ENCODE assay signal across 31 mouse cellular contexts in genomic region chr12:100871234-100871633, GRCm38 (mm10).
"Had no signal": no experiment of that assay in that cellular context is flagged by ENCODE, and none has a peak within 500 bp of the region (broad histone marks: within the 10 kb centered on the region; RNA-seq: fewer than 3 reads in every experiment).

No protein-coding gene starts in this region.

- H3K4me1 ChIP-seq: limb, embryonic 10.5 days; limb, embryonic 12.5 days; liver, embryonic 12.5 days; liver, embryonic 13.5 days; liver, embryonic 15.5 days; lung, embryonic 15.5 days; megakaryocyte, embryonic 14.5 days; midbrain, embryonic 12.5 days; midbrain, embryonic 13.5 days; midbrain, embryonic 15.5 days had no signal

- H3K36me3 ChIP-seq: limb, embryonic 10.5 days; limb, embryonic 12.5 days; limb, embryonic 13.5 days; limb, embryonic 15.5 days; liver, embryonic 12.5 days; liver, embryonic 13.5 days; liver, embryonic 15.5 days; lung, embryonic 15.5 days; midbrain, embryonic 10.5 days; midbrain, embryonic 12.5 days; midbrain, embryonic 13.5 days; midbrain, embryonic 15.5 days had no signal

- H3K9me3 ChIP-seq: limb, embryonic 10.5 days; limb, embryonic 15.5 days; liver, embryonic 12.5 days; liver, embryonic 13.5 days; liver, embryonic 15.5 days; lung, embryonic 15.5 days; midbrain, embryonic 12.5 days; midbrain, embryonic 15.5 days had no signal

- H3K4me3 ChIP-seq: limb, embryonic 10.5 days; limb, embryonic 12.5 days; limb, embryonic 13.5 days; limb, embryonic 15.5 days; liver, embryonic 12.5 days; liver, embryonic 13.5 days; liver, embryonic 15.5 days; lung, embryonic 15.5 days; megakaryocyte, embryonic 14.5 days; midbrain, embryonic 10.5 days; midbrain, embryonic 12.5 days; midbrain, embryonic 13.5 days; midbrain, embryonic 15.5 days; myocyte had no signal

- H3K4me2 ChIP-seq: limb, embryonic 12.5 days; limb, embryonic 13.5 days; limb, embryonic 15.5 days; liver, embryonic 11.5 days; liver, embryonic 12.5 days; liver, embryonic 13.5 days; liver, embryonic 15.5 days; lung, embryonic 14.5 days; lung, embryonic 15.5 days; midbrain, embryonic 11.5 days; midbrain, embryonic 12.5 days; midbrain, embryonic 13.5 days; midbrain, embryonic 15.5 days had no signal

- DNase-seq: left cerebral cortex, postnatal 4 days; liver; liver, embryonic 13.5 days; liver, postnatal 0 days; lung, adult 18-20 months; lung, adult 2 months; lung, embryonic 14.5 days; lung, postnatal 10 days; lung, postnatal 14 days; lung, postnatal 36 days; lung, postnatal 4 days; midbrain, embryonic 14.5 days had no signal

- H3K27ac ChIP-seq: limb, embryonic 10.5 days; limb, embryonic 12.5 days; limb, embryonic 13.5 days; limb, embryonic 15.5 days; liver, embryonic 12.5 days; liver, embryonic 13.5 days; liver, embryonic 14.5 days; liver, embryonic 15.5 days; lung, embryonic 15.5 days; macrophage; midbrain, embryonic 10.5 days; midbrain, embryonic 12.5 days; midbrain, embryonic 13.5 days; midbrain, embryonic 15.5 days had no signal

- H3K27me3 ChIP-seq: limb, embryonic 12.5 days; limb, embryonic 13.5 days; limb, embryonic 15.5 days; liver, embryonic 13.5 days; liver, embryonic 15.5 days; lung, embryonic 15.5 days; midbrain, embryonic 12.5 days; midbrain, embryonic 13.5 days; midbrain, embryonic 15.5 days had no signal

- H3K9ac ChIP-seq: limb, embryonic 12.5 days; limb, embryonic 13.5 days; limb, embryonic 15.5 days; liver, embryonic 12.5 days; liver, embryonic 13.5 days; liver, embryonic 14.5 days; liver, embryonic 15.5 days; liver, postnatal 0 days; lung, embryonic 14.5 days; lung, embryonic 15.5 days; midbrain, embryonic 12.5 days; midbrain, embryonic 13.5 days; midbrain, embryonic 15.5 days had no signal

- ATAC-seq: liver, embryonic 12.5 days; liver, postnatal 0 days; lung, postnatal 0 days; midbrain, embryonic 13.5 days; midbrain, embryonic 15.5 days; midbrain, embryonic 16.5 days had no signal
